In genomic region chr3:87525043-87525836, GRCm38 (mm10) we compare ENCODE assay signal across 8 mouse cellular contexts. TPM values are rescaled to one million over a fixed set of nuclear protein-coding genes. Genes with fewer than 3 reads are reported as not detected.
DNase-seq lines count a peak whose midpoint lies in the region; ATAC-seq and TF ChIP-seq lines count a peak whose summit lies in the region.

Etv3 (plus strand) TSS chr3:87525407.

- H3K4me1 ChIP-seq in hindbrain, embryonic 16.5 days (ENCODE audit: control insufficient read depth, insufficient read depth, low read depth, low read length): peaks cover 12% of the 10 kb centered on the region

- H3K27me3 ChIP-seq in hindbrain, embryonic 16.5 days (replicated peaks; ENCODE audit: control insufficient read depth, insufficient read depth, low read length): no peaks in the 10 kb centered on the region

- H3K4me3 ChIP-seq in gastrocnemius, adult 2 months: peak within 1 kb of the TSS; percentile 91
- peak within 1 kb of the TSS; percentile 94 for H3K4me3 ChIP-seq in hindbrain, embryonic 16.5 days (ENCODE audit: low read length)

- H3K9me3 ChIP-seq in hindbrain, embryonic 16.5 days (ENCODE audit: control insufficient read depth, low read length): no peaks in the 10 kb centered on the region

- H3K36me3 ChIP-seq in hindbrain, embryonic 16.5 days (ENCODE audit: control insufficient read depth, insufficient read depth, low read length): peaks cover 20% of the 10 kb centered on the region

- peak; percentile 59 for ATAC-seq in activated CD4-positive, CD25-positive, alpha-beta regulatory T cell, adult 4 months
- peak; percentile 75 for ATAC-seq in common myeloid progenitor, adult 5-6 weeks (replicated peaks; ENCODE audit: low read depth, poor library complexity, severe bottlenecking)
- peak; percentile 99 for ATAC-seq in hindbrain, embryonic 16.5 days

- peak within 1 kb of the TSS; percentile 96 for H3K4me2 ChIP-seq in hindbrain, embryonic 16.5 days (ENCODE audit: low read length)

- H3K9ac ChIP-seq in hindbrain, embryonic 16.5 days (ENCODE audit: low read depth, low read length): peak within 1 kb of the TSS; percentile 99

- DNase-seq in gastrocnemius, adult 2 months: peak; percentile 93
- DNase-seq in left cerebral cortex, adult 18-20 months (ENCODE audit: low spot score in 2 of 2): peak; percentile 89 to 92
- peak; percentile 93 for DNase-seq in lung, postnatal 4 days
- DNase-seq in retina, postnatal 7 days (ENCODE audit: low read depth, low spot score): peak; percentile 83
- peak; percentile 77 to 84 for DNase-seq in urinary bladder, adult 18-20 months (ENCODE audit: low spot score in 2 of 2)

- intact Hi-C loops in gastrocnemius, adult 2 months (cut with DNase I): loop anchor here (5.0 to 10.0 kb wide), 3 partner anchors 37 to 1380 kb away; partner anchors contain the start of genes Arhgef11 and Rps3a1

- TF ChIP-seq CTCF in gastrocnemius, adult 2 months (IDR thresholded peaks at IDR 0.05): peak; percentile 11; the same call in 1 of the 2 replicates

- peak within 1 kb of the TSS; percentile 97 for H3K27ac ChIP-seq in gastrocnemius, adult 2 months
- H3K27ac ChIP-seq in hindbrain, embryonic 16.5 days (ENCODE audit: low read depth, low read length): peak within 1 kb of the TSS; percentile 89

- 6% methylated on average over 54 of the region's 64 CpGs for WGBS in hindbrain, embryonic 16.5 days

RNA-seq across cellular contexts. Expression of gene Etv3, which starts in this region (rescaled TPM):
- 10 to 100 TPM; 17.7 to 23.4 TPM for polyA plus RNA-seq in activated CD4-positive, CD25-positive, alpha-beta regulatory T cell, adult 4 months (2017; shearing (Covaris generic))
- 13.1 and 13.3 TPM in 2 replicates for total RNA-seq in common myeloid progenitor, adult 5-6 weeks (2017)
- 10 to 100 TPM in 1 of 2 experiments, 1 to 10 TPM in 1; 9.5 to 10.6 TPM for total RNA-seq in gastrocnemius, adult 2 months (2021)
- polyA plus RNA-seq in hindbrain, embryonic 16.5 days (2015; fragmentation: Nextera tagmentation; extraction: Ambion mirVana): 9.2 and 10.3 TPM in 2 replicates
- total RNA-seq in left cerebral cortex, adult 18-20 months (2021): 10 to 100 TPM; 28.0 to 28.1 TPM

Comparison
In these comparisons a context has a peak if more than half of its experiments do, and no peak if none do; other contexts are left out.
1. Peak in every context shown above with its lines: DNase-seq, ATAC-seq, H3K4me3 ChIP-seq and H3K27ac ChIP-seq.